ENCODE assay signal across 10 mouse cellular contexts in genomic region chr4:106704416-106704815, GRCm38 (mm10). TPM values are rescaled to one million over a fixed set of nuclear protein-coding genes. Genes with fewer than 3 reads are reported as not detected.
DNase-seq lines count a peak whose midpoint lies in the region; ATAC-seq and TF ChIP-seq lines count a peak whose summit lies in the region.
"Had no signal": no experiment of that assay in that cellular context is flagged by ENCODE, and none has a peak within 500 bp of the region (broad histone marks: within the 10 kb centered on the region; RNA-seq: fewer than 3 reads in every experiment).

No protein-coding gene starts in this region.

- TF ChIP-seq POLR2A in cerebellum, adult 2 months (IDR thresholded peaks at IDR 0.05; ENCODE audit: borderline replicate concordance, insufficient read depth, low read length) = no peak

- WGBS in cerebellum, adult 2 months = 6% methylated on average over 11 of the region's 11 CpGs
- 53% methylated on average over 11 of the region's 11 CpGs for WGBS in forebrain, embryonic 12.5 days
- 39% methylated on average over 11 of the region's 11 CpGs for WGBS in midbrain, embryonic 16.5 days

- no peaks in the 10 kb centered on the region for H3K27me3 ChIP-seq in cerebellum, adult 2 months (ENCODE audit: control insufficient read depth, insufficient read depth, low read length)
- peaks cover 16% of the 10 kb centered on the region for H3K27me3 ChIP-seq in forebrain, embryonic 12.5 days
- no peaks in the 10 kb centered on the region; the same call in 1 of the 2 replicates for H3K27me3 ChIP-seq in midbrain, embryonic 16.5 days (ENCODE audit: control insufficient read depth, insufficient read depth, low read depth, low read length)

- no peak for TF ChIP-seq CTCF in cerebellum, adult 2 months (IDR thresholded peaks at IDR 0.05; ENCODE audit: borderline replicate concordance, insufficient read depth, low read depth, low read length)

- H3K9ac ChIP-seq in forebrain, embryonic 12.5 days = 0 out of 2 replicates have a peak overlapping the region, but pooled peaks have one; percentile 1
- peak overlapping the region; percentile 20; the same call in 1 of the 2 replicates for H3K9ac ChIP-seq in midbrain, embryonic 16.5 days (ENCODE audit: low read depth, low read length)
- H3K9ac ChIP-seq: heart, embryonic 13.5 days had no signal

- H3K36me3 ChIP-seq in forebrain, embryonic 12.5 days (replicated peaks) = no peaks in the 10 kb centered on the region
- H3K36me3 ChIP-seq in midbrain, embryonic 16.5 days (ENCODE audit: control insufficient read depth, insufficient read depth, low read length) = no peaks in the 10 kb centered on the region
- H3K36me3 ChIP-seq: heart, embryonic 13.5 days had no signal

- peaks cover 10% of the 10 kb centered on the region for H3K4me1 ChIP-seq in cerebellum, adult 2 months (ENCODE audit: control insufficient read depth, insufficient read depth, low read length)
- H3K4me1 ChIP-seq in forebrain, embryonic 12.5 days = peaks cover 33% of the 10 kb centered on the region
- peaks cover 34% of the 10 kb centered on the region for H3K4me1 ChIP-seq in midbrain, embryonic 16.5 days (ENCODE audit: control insufficient read depth, insufficient read depth, low read length)

- no peak overlapping the region for H3K4me2 ChIP-seq in forebrain, embryonic 12.5 days
- no peak overlapping the region for H3K4me2 ChIP-seq in midbrain, embryonic 16.5 days (ENCODE audit: low read length)
- H3K4me2 ChIP-seq: heart, embryonic 13.5 days had no signal

- no peak overlapping the region for H3K4me3 ChIP-seq in cerebellum, adult 2 months (replicated peaks; ENCODE audit: insufficient read depth, low read depth, low read length)
- H3K4me3 ChIP-seq in forebrain, embryonic 12.5 days (replicated peaks) = no peak overlapping the region
- no peak overlapping the region for H3K4me3 ChIP-seq in midbrain, embryonic 16.5 days (ENCODE audit: low read depth, low read length)
- H3K4me3 ChIP-seq: heart, embryonic 13.5 days had no signal

- no peak for ATAC-seq in forebrain, embryonic 12.5 days (ENCODE audit: low FRiP score)
- no peak for ATAC-seq in midbrain, embryonic 16.5 days

- DNase-seq in cerebellum, adult 2 months = peak; percentile 53 to 58
- peak; percentile 52 for DNase-seq in kidney, postnatal 14 days
- no peak for DNase-seq in adrenal gland, postnatal 4 days (ENCODE audit: low spot score in 2 of 2)
- no peak for DNase-seq in adrenal gland, adult 8-10 months
- DNase-seq in lung, postnatal 25 days (ENCODE audit: low spot score) = no peak
- no peak for DNase-seq in spleen, postnatal 14 days (ENCODE audit: low spot score in 2 of 2)

- no peaks in the 10 kb centered on the region for H3K9me3 ChIP-seq in forebrain, embryonic 12.5 days
- H3K9me3 ChIP-seq in midbrain, embryonic 16.5 days (replicated peaks; ENCODE audit: control insufficient read depth, low read length, poor library complexity, severe bottlenecking) = no peaks in the 10 kb centered on the region
- H3K9me3 ChIP-seq: heart, embryonic 13.5 days had no signal

- H3K27ac ChIP-seq in cerebellum, adult 2 months (ENCODE audit: insufficient read depth, low read length) = no peak overlapping the region
- 0 out of 2 replicates have a peak overlapping the region, but pooled peaks have one; percentile 26 for H3K27ac ChIP-seq in forebrain, embryonic 12.5 days
- H3K27ac ChIP-seq in midbrain, embryonic 16.5 days (ENCODE audit: low read length) = peak overlapping the region; percentile 54
- H3K27ac ChIP-seq: heart, embryonic 13.5 days; macrophage had no signal

RNA-seq across cellular contexts. Expression of gene Ttc4, which starts 25.7 kb away (rescaled TPM):
- polyA plus RNA-seq in cerebellum, adult 2 months (2012; rRNA removed) = 127 and 137 TPM in 2 replicates
- 96.2 and 98.8 TPM in 2 replicates for polyA plus RNA-seq in forebrain, embryonic 12.5 days (2016; fragmentation: Nextera tagmentation; extraction: Ambion mirVana)
- 159 and 163 TPM in 2 replicates for polyA plus RNA-seq in midbrain, embryonic 16.5 days (2015; fragmentation: Nextera tagmentation; extraction: Ambion mirVana)
- 10 to 100 TPM; 36.2 to 38.3 TPM for total RNA-seq in adrenal gland, postnatal 4 days (2021)
- 10 to 100 TPM; 24.6 to 40.1 (median 29.1) TPM for total RNA-seq in adrenal gland, adult 8-10 months (2022)

RNA-seq across cellular contexts. Expression of gene Mroh7, which starts 26.3 kb away (rescaled TPM):
- polyA plus RNA-seq in cerebellum, adult 2 months (2012; rRNA removed) = 3.2 and 3.8 TPM in 2 replicates
- polyA plus RNA-seq in forebrain, embryonic 12.5 days (2016; fragmentation: Nextera tagmentation; extraction: Ambion mirVana) = 0.14 and 0.28 TPM in 2 replicates
- 0.38 and 1.6 TPM in 2 replicates for polyA plus RNA-seq in midbrain, embryonic 16.5 days (2015; fragmentation: Nextera tagmentation; extraction: Ambion mirVana)
- total RNA-seq in adrenal gland, postnatal 4 days (2021) = 1 to 10 TPM; 2.7 to 3.2 TPM
- 1 to 10 TPM; 1.0 to 5.1 (median 3.2) TPM for total RNA-seq in adrenal gland, adult 8-10 months (2022)
- polyA plus RNA-seq: macrophage had no signal

RNA-seq across cellular contexts. Expression of gene Fam151a, which starts 29.3 kb away (rescaled TPM):
- polyA plus RNA-seq in cerebellum, adult 2 months (2012; rRNA removed) = not detected in 2 replicates
- polyA plus RNA-seq in forebrain, embryonic 12.5 days (2016; fragmentation: Nextera tagmentation; extraction: Ambion mirVana) = not detected in 2 replicates
- polyA plus RNA-seq in midbrain, embryonic 16.5 days (2015; fragmentation: Nextera tagmentation; extraction: Ambion mirVana) = not detected in 2 replicates
- total RNA-seq in adrenal gland, postnatal 4 days (2021) = 1 to 10 TPM in 1 of 2 experiments, under 1 TPM in 1; 0.48 to 5.2 TPM
- total RNA-seq in adrenal gland, adult 8-10 months (2022) = under 1 TPM in 1 of 4 experiments, not detected in 3; 0.17 TPM
- polyA plus RNA-seq: macrophage had no signal

RNA-seq across cellular contexts. Expression of gene Pars2, which starts 53.5 kb away (rescaled TPM):
- 7.7 and 9.3 TPM in 2 replicates for polyA plus RNA-seq in cerebellum, adult 2 months (2012; rRNA removed)
- 11.2 and 15.9 TPM in 2 replicates for polyA plus RNA-seq in forebrain, embryonic 12.5 days (2016; fragmentation: Nextera tagmentation; extraction: Ambion mirVana)
- polyA plus RNA-seq in midbrain, embryonic 16.5 days (2015; fragmentation: Nextera tagmentation; extraction: Ambion mirVana) = 8.9 and 9.9 TPM in 2 replicates
- 10 to 100 TPM in 1 of 2 experiments, 1 to 10 TPM in 1; 9.2 to 13.3 TPM for total RNA-seq in adrenal gland, postnatal 4 days (2021)
- total RNA-seq in adrenal gland, adult 8-10 months (2022) = 1 to 10 TPM; 5.7 to 9.5 (median 8.5) TPM

Comparison
In these comparisons a context has a peak if more than half of its experiments do, and no peak if none do; other contexts are left out.
1. DNase-seq: peak in cerebellum, adult 2 months (2 of 2) and kidney, postnatal 14 days (single experiment); none in adrenal gland, postnatal 4 days (0 of 2), adrenal gland, adult 8-10 months (single experiment), lung, postnatal 25 days (single experiment) and spleen, postnatal 14 days (0 of 2).